Mouse (Mus musculus) kidney, postnatal 10 days (tissue): ENCODE measurements around the gene Ppp4c.
A peak's percentile ranks its signal among the peaks of the same experiment; 100 is the strongest.

Experiments
- DNase-seq: peaks from one replicate; pipeline ENCODE4 v3.0.0; 2021; ENCODE audit warnings: mixed read lengths

Ppp4c gene

DNA sequence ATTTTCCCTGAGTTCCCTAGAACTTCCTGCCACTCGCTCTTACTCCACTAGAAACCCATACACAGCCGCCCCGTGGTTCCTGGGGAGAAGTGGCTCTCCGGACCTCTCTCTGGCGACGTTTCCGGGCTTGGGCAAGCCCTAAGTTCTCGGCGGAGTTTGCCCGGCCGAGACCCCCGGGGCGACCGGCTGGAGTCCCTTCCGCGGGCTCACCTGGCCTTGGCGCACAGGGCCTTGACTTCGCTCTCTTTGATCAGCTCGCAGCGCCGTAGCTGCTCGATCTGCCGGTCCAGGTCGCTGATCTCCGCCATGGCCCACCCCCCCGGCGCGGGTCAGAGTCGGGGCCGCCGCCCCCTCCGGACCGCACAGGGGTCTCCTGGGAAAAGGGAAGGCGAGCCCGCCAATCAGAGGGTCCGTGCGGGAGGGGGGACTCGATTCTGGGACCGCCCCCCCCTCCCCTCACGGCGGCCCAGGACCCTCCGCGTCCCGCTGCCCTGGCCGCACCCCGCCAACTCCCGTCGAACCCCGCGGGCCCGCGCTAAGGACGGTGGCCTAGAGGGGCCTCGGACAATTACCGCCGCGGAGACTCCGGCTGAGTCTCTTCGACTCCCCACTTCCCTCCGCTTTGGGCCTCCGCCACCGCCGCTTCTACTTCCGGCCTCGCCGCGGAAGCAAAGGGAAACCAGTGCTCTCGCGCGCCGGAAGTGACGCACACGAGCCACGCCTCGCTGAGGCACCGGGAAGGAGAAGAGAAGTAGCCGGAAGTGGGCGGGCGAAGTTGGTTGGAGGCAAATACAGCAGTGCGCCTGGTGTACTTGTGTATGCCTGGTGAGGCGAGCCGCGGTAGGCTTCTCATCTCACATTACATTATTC, at the start of gene Ppp4c:
Gene Ppp4c, minus strand, starts transcription at position 646 of the 870 bp plus-strand sequence.
- DNase-seq = peak; percentile 99

GRCm38 (mm10) chr7:126833294-126833693, 41.0 kb upstream of the Ppp4c start:
- DNase-seq = no peak

- DNase-seq = peak; percentile 90
Measured at GRCm38 (mm10) chr7:126832036-126832598, 39.8 kb upstream of the Ppp4c start.

DNA sequence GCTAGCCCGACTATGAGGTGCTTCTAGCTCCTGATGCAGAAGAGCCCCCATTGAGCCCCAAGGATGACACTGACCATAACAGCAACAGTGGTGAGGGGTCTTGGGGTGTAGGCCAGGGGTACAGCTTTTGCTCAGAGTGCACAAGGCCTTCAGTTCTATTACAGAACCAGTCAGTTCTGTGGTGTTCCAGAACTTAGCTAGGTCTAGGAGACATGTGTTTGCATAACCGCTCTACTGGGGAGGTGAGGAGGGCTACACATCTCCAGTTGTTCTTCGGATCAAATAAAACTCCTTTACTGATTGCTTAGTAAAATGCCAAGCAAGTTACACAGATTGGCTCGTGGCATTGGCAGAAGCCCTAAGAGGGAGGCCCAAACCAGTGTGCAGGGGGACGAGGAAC, 39.2 kb upstream of the Ppp4c start, which contains the start of gene 4930451I11Rik:
Gene 4930451I11Rik, minus strand, starts transcription at position 101 of the 400 bp plus-strand sequence.
- DNase-seq = no peak

- DNase-seq = no peak
Measured at GRCm38 (mm10) chr7:126825952-126826351, 33.7 kb upstream of the Ppp4c start.

DNA sequence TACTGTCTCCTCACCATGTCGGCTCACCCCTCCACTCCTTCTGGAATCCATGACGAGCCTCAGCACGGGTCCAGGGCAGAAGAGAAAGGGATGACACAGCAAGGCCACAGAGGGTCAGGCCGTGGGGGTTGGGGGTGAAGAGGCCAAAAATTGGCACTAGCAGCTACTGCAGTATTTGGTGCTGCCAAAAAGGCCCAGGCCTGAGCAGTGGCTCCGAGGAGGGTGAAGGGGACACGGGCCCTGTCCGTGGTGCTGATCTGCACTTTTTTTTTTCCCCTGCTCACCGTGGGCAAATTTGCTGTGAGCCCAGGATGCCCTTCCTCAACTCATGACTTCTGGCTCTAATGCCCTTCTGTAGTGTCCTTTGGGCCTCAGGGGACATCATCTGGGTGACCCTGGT, 33.1 kb upstream of the Ppp4c start:
- peak; percentile 58 for DNase-seq

GRCm38 (mm10) chr7:126823940-126824339, 31.6 kb upstream of the Ppp4c start:
- DNase-seq = no peak

GRCm38 (mm10) chr7:126823202-126823711, 31.0 kb upstream of the Ppp4c start:
- no peak for DNase-seq

DNA sequence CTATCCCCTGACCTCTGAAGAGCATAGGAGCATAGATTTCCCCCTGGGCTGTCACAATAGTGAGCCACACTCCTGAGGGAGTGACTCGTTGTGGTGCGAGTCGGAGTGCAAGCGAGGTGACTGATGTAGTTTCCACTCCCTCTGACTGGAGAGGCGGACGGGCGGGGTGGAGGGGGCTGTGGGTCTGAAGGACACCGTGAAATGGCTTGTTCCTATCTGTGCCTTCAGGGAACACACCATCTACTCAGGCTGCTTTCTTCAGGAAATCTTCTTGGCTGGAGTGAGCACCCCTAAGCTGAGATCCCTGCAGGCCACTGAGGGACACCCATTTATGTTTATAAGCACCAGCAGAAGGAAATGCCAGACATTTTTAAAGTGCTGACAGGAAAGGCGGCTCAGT, 30.4 kb upstream of the Ppp4c start:
- no peak for DNase-seq

DNA sequence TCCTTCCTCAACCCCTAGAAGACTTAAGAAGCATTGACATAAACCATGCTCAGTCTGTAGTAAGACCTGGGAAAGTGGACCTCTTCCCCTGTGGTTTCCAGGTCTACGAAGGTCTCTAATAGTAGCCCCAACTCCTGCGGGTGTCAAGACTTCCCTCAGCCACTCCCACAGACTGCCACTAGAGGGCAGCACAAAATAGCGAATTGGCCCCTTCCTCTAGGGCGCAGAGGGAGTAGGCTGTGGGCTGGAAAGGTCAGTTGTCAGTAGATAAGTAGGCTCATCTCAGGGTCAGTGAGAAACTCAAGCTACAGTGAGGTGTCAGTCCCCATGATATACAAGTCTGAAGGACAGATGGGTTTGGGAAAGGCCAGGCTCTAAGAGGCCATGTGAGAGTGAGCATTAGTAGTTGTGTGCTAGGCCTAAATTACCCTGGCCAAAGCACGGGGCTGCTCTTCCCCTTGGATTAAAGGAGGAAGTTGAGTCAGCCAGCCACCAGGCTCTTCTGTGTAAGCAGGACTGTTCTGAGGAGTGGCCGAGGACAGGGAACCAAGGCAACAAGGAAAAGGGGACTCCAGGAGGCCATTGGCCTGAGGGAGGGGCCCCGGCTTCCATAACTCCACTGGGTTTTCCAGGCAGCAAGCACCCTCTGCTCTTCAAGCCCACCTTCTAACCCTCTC, 29.7 kb upstream of the Ppp4c start:
- peak; percentile 90 for DNase-seq

DNA sequence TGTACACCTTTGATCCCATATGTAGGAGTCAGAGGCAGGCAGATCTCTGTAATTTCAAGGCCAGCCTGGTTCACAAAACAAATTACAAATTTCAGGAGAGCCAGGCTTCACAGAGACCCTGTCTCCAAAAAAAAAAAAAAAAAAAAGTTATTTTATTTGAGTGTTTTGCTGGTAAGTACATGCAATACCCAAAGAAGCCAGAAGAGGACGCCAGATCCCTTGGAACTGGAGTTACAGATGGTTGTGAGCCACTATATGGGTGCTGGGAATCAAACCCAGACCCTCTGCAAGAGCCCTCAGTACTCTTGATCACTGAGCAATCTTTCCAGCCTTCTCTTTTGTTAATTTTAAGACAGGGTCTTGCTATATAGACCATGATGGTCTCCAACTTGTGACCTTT, 26.5 kb upstream of the Ppp4c start:
- DNase-seq = no peak

DNA sequence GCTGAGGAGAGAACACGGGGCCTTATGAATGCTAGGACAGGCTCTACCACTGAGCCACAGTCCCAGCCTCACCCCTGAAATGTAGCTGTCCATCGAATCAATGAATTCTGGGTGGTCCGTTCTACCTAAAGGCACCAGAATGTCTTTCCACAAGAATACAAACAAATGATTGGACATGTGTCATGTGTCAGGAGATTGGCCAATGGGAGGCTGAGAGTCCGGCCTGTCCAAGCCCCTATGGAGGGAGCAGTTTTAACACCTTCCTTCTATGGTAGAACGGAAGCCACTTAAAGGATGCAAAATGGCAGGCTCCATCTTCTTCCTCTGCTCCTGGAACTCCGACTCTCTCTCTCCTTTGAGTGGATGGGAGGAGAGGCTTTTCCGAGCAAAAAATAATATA, 25.3 kb upstream of the Ppp4c start:
- no peak for DNase-seq

DNA sequence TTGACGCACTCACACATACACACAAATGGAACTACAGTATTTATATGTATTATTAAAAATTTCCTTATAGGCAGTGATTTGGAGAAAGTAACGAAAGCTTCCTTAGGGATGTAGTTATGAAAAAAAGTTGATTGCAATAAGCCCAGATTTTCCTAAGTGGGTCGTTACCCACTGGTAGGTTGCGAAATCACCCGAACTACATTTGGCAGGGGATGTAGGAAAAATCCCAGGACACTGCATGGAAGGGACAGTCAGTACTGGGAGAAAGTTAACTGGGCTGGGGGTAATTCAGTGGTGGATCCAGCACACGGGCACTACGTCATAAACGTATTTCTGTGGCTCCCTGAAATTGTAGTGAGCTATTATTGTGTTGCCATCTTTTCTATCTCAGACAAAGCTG, 24.2 kb upstream of the Ppp4c start:
- DNase-seq = no peak

- DNase-seq = no peak
Measured at GRCm38 (mm10) chr7:126815726-126816222, 23.5 kb upstream of the Ppp4c start.

DNA sequence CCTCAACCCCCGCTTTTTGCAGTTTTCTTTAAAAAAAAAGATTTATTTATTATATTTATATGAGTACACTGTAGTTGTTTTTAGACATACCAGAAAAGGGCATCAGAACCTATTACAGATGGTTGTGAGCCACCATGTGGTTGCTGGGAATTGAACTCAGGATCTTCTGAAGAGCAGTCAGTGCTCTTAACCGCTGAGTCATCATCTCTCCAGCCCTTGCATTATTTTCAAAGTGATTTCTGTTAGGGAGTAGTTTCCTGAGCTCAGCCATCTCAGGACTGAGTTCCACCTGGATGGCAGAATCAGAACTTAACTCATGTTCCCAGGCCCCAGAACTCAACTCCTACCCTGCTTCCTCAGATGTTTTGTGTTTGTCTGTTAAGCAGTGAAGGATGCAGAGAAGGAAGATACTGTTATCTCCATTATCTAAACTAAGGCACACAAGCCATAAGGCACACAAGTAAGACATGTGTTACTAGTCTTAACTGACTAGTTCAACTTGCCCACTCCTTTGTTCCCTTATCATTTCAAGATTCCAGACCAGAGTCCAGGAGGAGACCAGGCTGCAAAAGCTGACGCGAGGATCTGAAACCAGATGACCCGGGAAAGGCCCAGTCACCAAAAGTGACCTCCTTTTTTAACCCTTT, 17.6 kb upstream of the Ppp4c start:
- no peak for DNase-seq

- DNase-seq = peak; percentile 93
Measured at GRCm38 (mm10) chr7:126808703-126809455, 16.6 kb upstream of the Ppp4c start.

DNA sequence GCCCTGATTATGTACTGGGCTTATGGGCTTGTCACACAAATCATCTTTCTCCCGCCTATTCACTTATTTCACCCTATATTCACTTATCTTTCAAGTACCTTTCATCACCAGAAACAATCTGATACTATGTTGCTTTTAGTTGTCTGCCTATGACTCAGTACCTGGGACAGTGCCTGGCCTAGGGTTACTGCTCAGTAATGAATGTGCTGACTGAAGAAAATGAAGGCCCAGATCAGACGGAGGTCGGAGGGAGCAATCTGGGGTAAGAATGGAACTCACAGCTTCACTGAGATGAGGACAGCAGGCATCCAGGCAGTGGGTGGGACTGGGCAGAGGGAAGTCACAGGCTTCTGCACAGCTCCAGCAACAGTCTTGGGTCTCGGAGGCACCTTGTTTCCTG, 15.1 kb upstream of the Ppp4c start:
- DNase-seq = no peak

- DNase-seq = peak; percentile 63
Measured at GRCm38 (mm10) chr7:126806956-126807355, 14.7 kb upstream of the Ppp4c start.

DNA sequence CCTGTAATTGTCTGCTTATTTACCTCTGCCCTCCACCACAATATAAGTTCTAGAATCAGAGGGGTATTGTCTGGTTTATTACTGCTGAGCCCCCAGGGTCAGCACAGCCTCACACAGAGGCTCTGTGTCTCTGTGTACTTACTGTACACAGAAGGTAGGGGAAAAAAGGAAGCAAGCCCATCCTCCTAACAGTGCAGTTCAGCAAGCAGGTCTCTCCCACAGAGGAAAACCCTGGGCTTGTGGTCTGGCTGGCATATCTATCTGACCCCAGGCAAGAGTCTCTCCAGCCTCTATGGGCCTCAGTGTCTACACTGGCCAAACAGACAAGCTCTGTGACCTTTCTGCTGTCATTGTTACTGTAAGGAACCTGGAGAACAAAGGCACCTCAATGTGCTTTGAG, 11.5 kb upstream of the Ppp4c start:
- DNase-seq = no peak

DNA sequence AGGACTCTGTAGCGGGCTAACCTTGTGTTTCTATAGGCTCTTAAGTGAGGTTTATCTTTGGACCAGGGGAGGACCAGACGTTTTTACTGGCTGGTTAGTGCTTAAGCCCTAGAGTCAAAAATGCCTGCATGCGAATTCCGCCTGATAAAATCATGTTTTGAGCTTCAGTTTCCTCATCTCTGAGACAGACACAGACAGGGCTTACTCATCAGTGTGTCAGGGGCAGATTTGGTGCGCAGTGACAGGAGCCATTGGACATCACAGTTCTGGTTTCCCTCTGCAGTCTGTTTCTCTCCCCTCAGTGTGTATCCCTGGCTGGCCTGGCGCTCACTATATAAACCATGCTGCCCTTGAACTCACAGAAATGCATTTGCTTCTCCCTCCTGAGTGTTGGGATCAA, 10.9 kb upstream of the Ppp4c start:
- DNase-seq = no peak

- DNase-seq = no peak
Measured at GRCm38 (mm10) chr7:126802134-126802889, 10.0 kb upstream of the Ppp4c start.
